Mouse (Mus musculus) MEL (cell line): ENCODE data around the gene Cx3cr1.

Experiments used
- BHLHE40 ChIP-seq: IDR thresholded peaks from 2 replicates; pipeline ENCODE4 v1.6.1; 2012; ENCODE audit warnings: low read depth, mild to moderate bottlenecking, inconsistent platforms, low read length, improper control_type of control experiment, borderline replicate concordance
- CTCF ChIP-seq, 3 experiments: IDR thresholded peaks in 2 of 3; conservative IDR thresholded peaks in 1 of 3; 2 replicates each; pipeline ENCODE4 v1.5.1; 2011 to 2012; ENCODE audit warnings: low read length in 3 of 3, low read depth in 2 of 3, mild to moderate bottlenecking in 2 of 3, improper control_type of control experiment in 1 of 3, inconsistent platforms in 1 of 3, mixed read lengths in 1 of 3, moderate library complexity in 1 of 3; ENCODE audit not compliant: control insufficient read depth in 1 of 3, insufficient read depth in 1 of 3, poor library complexity in 1 of 3, severe bottlenecking in 1 of 3
- GATA1 ChIP-seq: IDR thresholded peaks from 2 replicates; pipeline ENCODE4 v1.6.1; 2011; ENCODE audit warnings: low read depth, low read length, improper control_type of control experiment
- KAT2A ChIP-seq: conservative IDR thresholded peaks from 2 replicates; pipeline ENCODE4 v1.6.1; 2012; ENCODE audit warnings: low read depth, low read length, improper control_type of control experiment, inconsistent platforms
- MAZ ChIP-seq: IDR thresholded peaks from 2 replicates; pipeline ENCODE4 v1.6.1; 2012; ENCODE audit warnings: low read depth, mild to moderate bottlenecking, inconsistent platforms, low read length, improper control_type of control experiment
- MEF2A ChIP-seq: IDR thresholded peaks from 2 replicates; pipeline ENCODE4 v1.6.1; 2014; ENCODE audit warnings: low read depth, mild to moderate bottlenecking, inconsistent platforms, low read length, improper control_type of control experiment; ENCODE audit not compliant: poor library complexity, insufficient replicate concordance, severe bottlenecking; ENCODE audit errors: extremely low read depth
- ZC3H11A ChIP-seq: IDR thresholded peaks from 2 replicates; pipeline ENCODE4 v1.6.1; 2012; ENCODE audit warnings: low read depth, mild to moderate bottlenecking, inconsistent platforms, low read length, improper control_type of control experiment
- ZNF384 ChIP-seq: IDR thresholded peaks from 2 replicates; pipeline ENCODE4 v1.6.1; 2012; ENCODE audit warnings: low read depth, mild to moderate bottlenecking, inconsistent platforms, low read length, improper control_type of control experiment

DNA sequence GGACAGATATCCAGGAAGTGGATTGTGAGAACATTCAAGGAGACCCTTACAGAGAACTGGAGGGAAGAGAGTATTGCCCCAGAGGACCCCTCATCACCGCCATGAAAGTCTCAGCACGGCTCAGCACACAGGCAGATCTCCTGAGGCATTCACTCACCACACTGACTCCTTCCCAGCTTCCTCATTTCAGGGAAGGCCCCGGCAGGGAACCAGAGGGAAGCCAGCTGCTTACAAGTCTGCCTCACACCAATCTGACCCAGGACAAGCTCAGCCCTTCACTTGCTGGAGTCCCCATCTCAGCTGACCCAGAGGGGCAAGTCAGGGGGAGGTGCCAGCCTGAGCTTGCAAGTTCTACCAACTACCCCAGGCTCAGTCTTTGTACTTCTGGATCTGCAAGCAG lies 120.9 kb downstream of the Cx3cr1 start:
- no peak for TF ChIP-seq MAZ
- TF ChIP-seq CTCF (IDR thresholded peaks at IDR 0.05 in 2 of 3, conservative IDR thresholded peaks at IDR 0.05 in 1 of 3; ENCODE audit: control insufficient read depth in 1 of 3, insufficient read depth in 1 of 3, low read depth in 2 of 3, low read length in 3 of 3, poor library complexity in 1 of 3, severe bottlenecking in 1 of 3) = no peak
- TF ChIP-seq MEF2A = no peak
- TF ChIP-seq BHLHE40 = no peak
- no peak for TF ChIP-seq ZC3H11A
- TF ChIP-seq KAT2A = no peak
- TF ChIP-seq GATA1 = no peak
- no peak for TF ChIP-seq ZNF384
